Comparison of ENCODE assay signal across 22 mouse cellular contexts in genomic region chr14:122920011-122920410, GRCm38 (mm10). TPM values are rescaled to one million over a fixed set of nuclear protein-coding genes. Genes with fewer than 3 reads are reported as not detected.
DNase-seq lines count a peak whose midpoint lies in the region; ATAC-seq and TF ChIP-seq lines count a peak whose summit lies in the region.
"Had no signal": no experiment of that assay in that cellular context is flagged by ENCODE, and none has a peak within 500 bp of the region (broad histone marks: within the 10 kb centered on the region; RNA-seq: fewer than 3 reads in every experiment).

No protein-coding gene starts in this region.

- H3K9me3 ChIP-seq in hindbrain, postnatal 0 days (ENCODE audit: low read length), result no peaks in the 10 kb centered on the region
- no peaks in the 10 kb centered on the region for H3K9me3 ChIP-seq in hindbrain, embryonic 10.5 days
- H3K9me3 ChIP-seq: embryonic facial prominence, embryonic 15.5 days; forebrain, embryonic 10.5 days; G1E; heart, embryonic 12.5 days had no signal

- H3K27me3 ChIP-seq in hindbrain, postnatal 0 days (ENCODE audit: insufficient read depth, low read length), result no peaks in the 10 kb centered on the region
- H3K27me3 ChIP-seq in hindbrain, embryonic 10.5 days (ENCODE audit: insufficient read depth, poor library complexity, severe bottlenecking), result no peaks in the 10 kb centered on the region
- H3K27me3 ChIP-seq: embryonic facial prominence, embryonic 15.5 days; heart, embryonic 12.5 days had no signal

- no peaks in the 10 kb centered on the region; the same call in 1 of the 2 replicates for H3K36me3 ChIP-seq in hindbrain, postnatal 0 days (ENCODE audit: insufficient read depth, low read length)
- H3K36me3 ChIP-seq in hindbrain, embryonic 10.5 days, result peaks cover 20% of the 10 kb centered on the region

- TF ChIP-seq CTCF in hindbrain, postnatal 0 days (IDR thresholded peaks at IDR 0.05; ENCODE audit: low read depth), result no peak
- no peak for TF ChIP-seq CTCF in cortical plate, adult 2 months (IDR thresholded peaks at IDR 0.05; ENCODE audit: extremely low read depth, insufficient read depth, low read length)

- no peaks in the 10 kb centered on the region for H3K4me1 ChIP-seq in hindbrain, postnatal 0 days (ENCODE audit: insufficient read depth, low read length)
- H3K4me1 ChIP-seq in hindbrain, embryonic 10.5 days (replicated peaks), result no peaks in the 10 kb centered on the region
- H3K4me1 ChIP-seq in cortical plate, adult 2 months (ENCODE audit: control insufficient read depth, insufficient read depth, low read length), result no peaks in the 10 kb centered on the region
- H3K4me1 ChIP-seq: embryonic facial prominence, embryonic 15.5 days; forebrain, embryonic 10.5 days; heart, embryonic 12.5 days had no signal

- ATAC-seq in hindbrain, postnatal 0 days, result no peak
- ATAC-seq: CD4-positive, CD25-positive, alpha-beta regulatory T cell, adult 4 months; forebrain, embryonic 14.5 days; intestine, embryonic 16.5 days had no signal

- no peak overlapping the region for H3K4me3 ChIP-seq in hindbrain, postnatal 0 days (ENCODE audit: low read length)
- no peak overlapping the region for H3K4me3 ChIP-seq in hindbrain, embryonic 10.5 days
- no peak overlapping the region for H3K4me3 ChIP-seq in cortical plate, adult 2 months (ENCODE audit: insufficient read depth, low read length)
- H3K4me3 ChIP-seq: embryonic facial prominence, embryonic 15.5 days; erythroblast, embryonic 14.5 days; forebrain, embryonic 10.5 days; heart, embryonic 12.5 days had no signal

- no peak overlapping the region for H3K27ac ChIP-seq in hindbrain, postnatal 0 days
- H3K27ac ChIP-seq in hindbrain, embryonic 10.5 days, result no peak overlapping the region
- H3K27ac ChIP-seq in cortical plate, adult 2 months (ENCODE audit: insufficient read depth, low read length), result peak overlapping the region; percentile 13; the same call in 1 of the 2 replicates
- H3K27ac ChIP-seq: embryonic facial prominence, embryonic 15.5 days; forebrain, embryonic 10.5 days; hindbrain, embryonic 14.5 days had no signal

- H3K4me2 ChIP-seq in hindbrain, postnatal 0 days (ENCODE audit: low read depth, low read length), result no peak overlapping the region
- H3K4me2 ChIP-seq: embryonic facial prominence, embryonic 15.5 days; heart, embryonic 12.5 days; hindbrain, embryonic 14.5 days had no signal

- peak; percentile 6 for DNase-seq in embryo, embryonic 11 days
- no peak for DNase-seq in embryo, embryonic 10 days (ENCODE audit: low spot score)
- peak; percentile 5 for DNase-seq in hindbrain, postnatal 0 days (ENCODE audit: low spot score)
- no peak for DNase-seq in hindbrain, embryonic 10.5 days (ENCODE audit: low spot score)
- peak; percentile 26 for DNase-seq in NIH3T3 (ENCODE audit: low read depth)
- no peak for DNase-seq in adrenal gland, postnatal 10 days
- DNase-seq: adrenal gland, postnatal 25 days; B cell, adult 2 months; cerebellum, adult 11-12 months; cerebellum, adult 9-10 months; cerebellum, postnatal 25 days; gastrocnemius, postnatal 36 days had no signal

- WGBS in hindbrain, postnatal 0 days, result 63% methylated on average over 5 of the region's 5 CpGs
- 80% methylated on average over 5 of the region's 5 CpGs for WGBS in hindbrain, embryonic 10.5 days

- no peak overlapping the region for H3K9ac ChIP-seq in hindbrain, postnatal 0 days (replicated peaks; ENCODE audit: low read length)
- H3K9ac ChIP-seq: embryonic facial prominence, embryonic 15.5 days; heart, embryonic 12.5 days; hindbrain, embryonic 14.5 days had no signal

- TF ChIP-seq POLR2A in cortical plate, adult 2 months (IDR thresholded peaks at IDR 0.05; ENCODE audit: extremely low read depth, insufficient read depth, low read length), result no peak

RNA-seq across cellular contexts. Expression of gene Ggact, which starts 6.5 kb away (rescaled TPM):
- 18.4 and 36.5 TPM in 2 replicates for total RNA-seq in hindbrain, postnatal 0 days (2014; rRNA removed)
- 27.9 and 29.1 TPM in 2 replicates for polyA plus RNA-seq in hindbrain, postnatal 0 days (2015; fragmentation: Nextera tagmentation; extraction: Ambion mirVana)
- polyA plus RNA-seq in hindbrain, embryonic 10.5 days (2016; fragmentation: Nextera tagmentation; extraction: Ambion mirVana), result 4.3 and 5.8 TPM in 2 replicates
- 50.5 and 53.2 TPM in 2 replicates for polyA plus RNA-seq in cortical plate, adult 2 months (2012; rRNA removed)
- 10 to 100 TPM; 36.5 to 45.0 TPM for total RNA-seq in adrenal gland, postnatal 10 days (2021)

Comparison
In these comparisons a context has a peak if more than half of its experiments do, and no peak if none do; other contexts are left out.
1. DNase-seq: peak in embryo, embryonic 11 days (single experiment), hindbrain, postnatal 0 days (single experiment) and NIH3T3 (single experiment); none in embryo, embryonic 10 days (single experiment), hindbrain, embryonic 10.5 days (single experiment) and adrenal gland, postnatal 10 days (single experiment).